Mouse (Mus musculus) testis, adult 2 months (tissue): ENCODE results near the gene Ckap5. TPM values are rescaled to one million over a fixed set of nuclear protein-coding genes. Genes with fewer than 3 reads are reported as not detected.
A peak's percentile ranks its signal among the peaks of the same experiment; 100 is the strongest.
"Not testable (repeated sequence)": the region's sequence is repeated elsewhere in the genome, so short reads cannot be mapped to it uniquely, and the experiment has no call there.

Source experiments
- H3K27ac ChIP-seq: fragments of 200-500 bp; 2 replicates; pipeline ENCODE4 v1.5.1; 2012; ENCODE audit warnings: low read depth, low read length; ENCODE audit not compliant: control insufficient read depth, insufficient read depth
- H3K27me3 ChIP-seq: fragments of 200-500 bp; 2 replicates; pipeline ENCODE4 v1.6.1; 2012; ENCODE audit warnings: mild to moderate bottlenecking, low read length, moderate library complexity; ENCODE audit not compliant: control insufficient read depth, insufficient read depth
- H3K36me3 ChIP-seq: fragments of 200-500 bp; 2 replicates; pipeline ENCODE4 v1.6.1; 2012; ENCODE audit warnings: mild to moderate bottlenecking, low read length; ENCODE audit not compliant: control insufficient read depth, insufficient read depth
- H3K4me1 ChIP-seq: fragments of 200-500 bp; 2 replicates; pipeline ENCODE4 v1.6.1; 2012; ENCODE audit warnings: low read length; ENCODE audit not compliant: control insufficient read depth, insufficient read depth
- H3K4me3 ChIP-seq: fragments of 200-500 bp; 2 replicates; pipeline ENCODE4 v1.5.1; 2012; ENCODE audit warnings: low read depth, mild to moderate bottlenecking, low read length, moderate library complexity, mixed read lengths; ENCODE audit not compliant: control insufficient read depth
- CTCF ChIP-seq: fragments of 200-500 bp; IDR thresholded peaks from 2 replicates; pipeline ENCODE4 v1.5.1; 2012; ENCODE audit warnings: low read depth, mild to moderate bottlenecking, inconsistent platforms, low read length, moderate library complexity; ENCODE audit not compliant: control insufficient read depth, insufficient read depth, insufficient replicate concordance
- POLR2A ChIP-seq: fragments of 200-500 bp; IDR thresholded peaks from 2 replicates; pipeline ENCODE4 v1.6.1; 2012; ENCODE audit warnings: low read depth, mild to moderate bottlenecking, inconsistent platforms, low read length, moderate library complexity; ENCODE audit not compliant: control insufficient read depth
- polyA plus RNA-seq: library from polyadenylated mRNA; depleted of rRNA; stranded (reverse); fragments of >200 nt; gene quantifications from 2 replicates; pipeline ENCODE4 v1.2.3, GENCODE M21; 2012; rRNA removed

Ckap5 gene
- polyA plus RNA-seq = 26.4 and 36.3 TPM in 2 replicates

DNA sequence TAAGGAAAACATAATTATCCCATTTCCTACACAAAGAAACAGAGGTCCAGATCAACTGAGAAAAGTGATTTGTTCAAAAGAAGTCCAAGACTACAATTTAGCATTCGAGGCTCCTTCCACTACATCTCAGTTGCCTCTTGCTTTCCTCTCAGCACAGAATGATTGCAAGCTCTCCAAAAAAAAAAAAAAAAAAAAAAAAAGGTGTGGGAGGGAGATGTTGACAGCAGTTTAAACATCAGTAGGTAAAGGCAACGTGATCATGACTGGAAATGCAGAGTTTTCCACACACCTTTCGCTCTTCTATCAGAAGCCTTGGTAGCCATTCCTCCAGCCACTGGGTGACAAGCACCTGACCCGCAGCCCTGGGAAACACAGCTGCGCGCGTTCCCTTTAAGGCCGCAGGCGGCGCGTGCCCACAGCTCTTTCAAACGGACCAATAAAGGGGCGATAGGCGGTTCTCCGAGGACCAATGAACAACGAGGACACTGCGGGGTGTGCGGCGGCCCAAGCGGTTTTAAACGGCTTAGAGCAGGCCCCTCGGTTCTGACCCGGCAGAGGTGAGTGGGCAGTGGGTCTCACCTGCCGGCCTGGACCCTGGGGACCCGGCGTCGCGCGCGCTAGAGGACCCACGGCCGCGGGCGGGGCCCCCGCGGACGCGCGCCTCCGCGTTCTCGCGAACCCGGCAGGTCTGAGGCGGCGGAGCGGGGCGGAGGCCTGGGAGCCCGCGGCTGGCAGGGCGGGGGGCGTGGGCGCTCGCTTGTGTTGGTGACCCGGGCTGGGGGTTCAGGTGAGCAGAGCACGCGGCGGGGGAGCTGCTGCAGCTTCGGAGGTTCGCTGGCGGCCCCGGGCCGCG, at the start of gene Ckap5:
TSS of gene Ckap5 (plus strand) at position 469 of the 853 bp plus-strand sequence.
- Histone ChIP-seq H3K4me1 (no peaks in the 10 kb centered on the region; the same call in 1 of the 2 replicates), H3K36me3 (no peaks in the 10 kb centered on the region; the same call in 1 of the 2 replicates), H3K27ac (peak within 1 kb of the TSS; percentile 82), H3K27me3 (no peaks in the 10 kb centered on the region), H3K4me3 (peak within 1 kb of the TSS; percentile 92)
- TF ChIP-seq CTCF = no peak
- peak; percentile 68 for TF ChIP-seq POLR2A

DNA sequence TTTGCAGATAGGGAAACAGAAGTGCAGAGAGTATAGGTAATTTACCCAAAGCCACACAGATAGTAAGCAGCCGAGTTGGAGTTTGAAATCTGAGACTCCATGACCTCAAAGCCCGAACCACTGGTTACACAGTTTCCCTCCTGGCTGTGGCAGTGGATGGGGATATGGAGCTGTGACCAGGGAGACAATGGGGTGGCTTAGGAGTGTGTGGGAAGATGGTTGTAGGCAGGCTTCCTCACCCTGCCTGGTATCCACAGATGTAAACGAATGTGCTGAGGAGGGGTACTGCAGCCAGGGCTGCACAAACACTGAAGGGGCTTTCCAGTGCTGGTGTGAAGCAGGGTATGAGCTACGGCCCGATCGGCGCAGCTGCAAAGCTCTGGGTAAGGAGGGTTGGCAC, 49.7 kb upstream of the Ckap5 start:
- 0 out of 2 replicates have a peak, but pooled peaks cover 2% of the 10 kb centered on the region for H3K4me1 ChIP-seq
- TF ChIP-seq POLR2A (no peak), CTCF (no peak)
- H3K27ac ChIP-seq = no peak overlapping the region
- H3K4me3 ChIP-seq = no peak overlapping the region
- H3K27me3 ChIP-seq = no peaks in the 10 kb centered on the region
- no peaks in the 10 kb centered on the region for H3K36me3 ChIP-seq

DNA sequence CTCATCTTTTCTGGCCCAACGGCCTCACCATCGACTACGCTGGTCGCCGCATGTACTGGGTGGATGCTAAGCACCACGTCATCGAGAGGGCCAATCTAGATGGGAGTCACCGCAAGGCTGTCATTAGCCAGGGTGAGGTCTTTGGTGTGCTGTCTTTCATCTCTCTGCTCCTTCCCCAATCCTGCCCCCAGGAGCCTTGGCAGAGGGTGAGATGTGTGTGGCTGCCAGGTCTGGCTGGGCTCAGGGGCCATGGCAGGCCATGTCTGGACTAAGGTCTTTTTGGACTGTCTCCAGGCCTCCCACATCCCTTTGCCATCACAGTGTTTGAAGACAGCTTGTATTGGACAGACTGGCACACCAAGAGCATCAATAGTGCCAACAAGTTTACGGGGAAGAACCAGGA, 46.2 kb upstream of the Ckap5 start:
- H3K27ac ChIP-seq = no peak overlapping the region
- TF ChIP-seq CTCF = no peak
- no peak for TF ChIP-seq POLR2A
- H3K36me3 ChIP-seq = no peaks in the 10 kb centered on the region
- 0 out of 2 replicates have a peak, but pooled peaks cover 2% of the 10 kb centered on the region for H3K4me1 ChIP-seq
- no peak overlapping the region for H3K4me3 ChIP-seq
- H3K27me3 ChIP-seq = no peaks in the 10 kb centered on the region

DNA sequence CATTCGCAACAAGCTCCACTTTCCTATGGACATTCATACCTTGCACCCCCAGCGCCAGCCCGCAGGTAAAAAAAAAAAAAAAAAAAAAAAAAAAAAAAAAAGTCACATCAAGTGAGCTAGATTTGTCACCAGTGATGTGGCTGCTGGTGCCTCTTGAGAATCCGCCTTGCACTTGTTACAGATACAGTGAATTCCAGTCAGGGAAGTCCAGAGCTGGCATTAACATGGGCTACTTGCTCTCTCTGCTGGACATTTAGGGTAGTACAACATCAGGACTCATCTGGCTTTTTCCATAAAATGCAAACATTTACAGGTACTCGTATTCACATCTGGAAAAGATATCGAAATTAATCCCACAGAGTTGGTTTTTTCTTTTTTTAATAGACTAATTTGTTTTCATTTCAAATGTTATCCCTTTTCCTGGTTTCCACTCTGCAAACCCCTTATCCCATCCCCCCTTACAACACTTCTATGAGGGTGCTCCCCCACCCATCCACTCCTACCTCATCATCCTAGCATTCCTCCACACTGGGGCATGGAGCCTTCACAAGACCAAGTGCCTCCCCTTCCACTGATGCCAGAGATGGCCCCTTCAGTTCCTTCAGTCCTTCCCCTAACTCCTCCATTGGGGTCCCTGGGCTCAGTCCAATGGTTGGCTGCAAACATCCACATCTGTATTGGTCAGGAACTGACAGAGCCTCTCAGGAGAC, 45.6 kb upstream of the Ckap5 start:
- 0 out of 2 replicates have a peak, but pooled peaks cover 2% of the 10 kb centered on the region for H3K4me1 ChIP-seq
- H3K4me3 ChIP-seq = no peak overlapping the region
- no peaks in the 10 kb centered on the region for H3K36me3 ChIP-seq
- H3K27me3 ChIP-seq = no peaks in the 10 kb centered on the region
- TF ChIP-seq POLR2A (no peak), CTCF (no peak)
- no peak overlapping the region for H3K27ac ChIP-seq

DNA sequence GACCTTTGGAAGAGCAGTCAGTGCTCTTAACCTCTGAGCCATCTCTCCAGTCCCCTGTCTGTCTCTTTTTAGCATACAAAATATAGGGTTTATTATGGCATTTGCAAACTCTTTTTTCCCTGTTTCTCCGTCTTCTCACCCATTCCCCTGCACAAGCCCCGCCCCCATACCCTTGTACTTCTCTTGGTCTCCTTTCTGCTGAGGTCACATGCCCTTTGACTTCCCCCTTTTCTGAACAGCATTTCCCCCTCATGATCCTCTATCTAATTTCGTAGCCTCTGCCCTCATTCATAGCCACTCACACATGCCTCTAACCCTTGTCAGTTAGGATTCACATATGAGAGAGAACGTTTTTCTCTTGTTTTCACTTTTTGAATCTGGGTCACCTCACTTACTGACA, 41.9 kb upstream of the Ckap5 start:
- TF ChIP-seq CTCF = no peak
- no peaks in the 10 kb centered on the region for H3K27me3 ChIP-seq
- no peaks in the 10 kb centered on the region for H3K4me1 ChIP-seq
- H3K36me3 ChIP-seq = no peaks in the 10 kb centered on the region
- H3K4me3 ChIP-seq = no peak overlapping the region
- no peak overlapping the region for H3K27ac ChIP-seq

DNA sequence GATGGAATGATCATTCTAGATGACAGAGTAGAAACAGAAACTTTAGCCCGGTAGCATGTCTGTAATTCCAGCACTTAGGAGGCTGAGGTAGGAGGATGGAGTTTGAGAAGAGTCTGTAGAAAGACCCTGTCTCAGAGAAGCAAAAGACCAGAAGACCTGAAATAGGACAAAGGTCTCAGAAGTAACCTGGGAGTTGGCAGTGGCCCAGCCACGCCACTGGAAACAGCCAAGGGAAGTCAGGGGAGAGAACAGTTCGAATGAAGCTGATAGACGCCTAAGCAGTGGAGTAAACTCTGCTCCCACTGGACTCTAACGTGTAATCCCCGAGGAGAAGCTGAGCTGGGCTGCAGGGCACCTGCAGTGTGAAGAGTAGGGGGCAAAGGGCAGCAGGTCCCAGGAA, 41.3 kb upstream of the Ckap5 start:
- TF ChIP-seq CTCF = no peak
- no peak for TF ChIP-seq POLR2A
- Histone ChIP-seq H3K36me3 (no peaks in the 10 kb centered on the region), H3K4me1 (no peaks in the 10 kb centered on the region), H3K4me3 (no peak overlapping the region), H3K27me3 (no peaks in the 10 kb centered on the region), H3K27ac (no peak overlapping the region)

DNA sequence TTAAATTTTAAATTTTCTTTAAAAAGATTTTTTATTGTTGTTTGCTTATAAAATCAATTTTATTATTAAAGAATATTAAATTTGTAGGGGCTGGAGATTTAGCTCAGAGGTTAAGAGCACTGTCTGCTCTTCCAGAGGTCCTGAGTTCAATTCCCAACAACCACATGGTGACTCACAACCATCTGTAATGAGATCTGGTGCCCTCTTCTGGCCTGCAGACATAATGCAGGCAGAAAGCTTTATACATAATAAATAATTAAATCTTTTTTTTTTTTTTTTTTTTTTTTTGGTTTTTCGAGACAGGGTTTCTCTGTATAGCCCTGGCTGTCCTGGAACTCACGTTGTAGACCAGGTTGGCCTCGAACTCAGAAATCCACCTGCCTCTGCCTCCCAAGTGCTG, 39.3 kb upstream of the Ckap5 start:
- not testable (repeated sequence) for H3K36me3 ChIP-seq, H3K27me3 ChIP-seq, H3K4me3 ChIP-seq, H3K4me1 ChIP-seq, H3K27ac ChIP-seq
